Mouse (Mus musculus) liver, embryonic 12.5 days (tissue): ENCODE results near the gene Trappc1. TPM values are rescaled to one million over a fixed set of nuclear protein-coding genes. Genes with fewer than 3 reads are reported as not detected.
A peak's percentile ranks its signal among the peaks of the same experiment; 100 is the strongest.

Source experiments
- ATAC-seq: fragments of 200-750 bp; cut with Nextera tagmentation; 2 replicates; pipeline ENCODE4 v1.8.0; 2017; ENCODE audit warnings: moderate number of reproducible peaks, mild to moderate bottlenecking, moderate library complexity
- H3K27ac ChIP-seq: fragments of 300-500 bp; sonication (generic); 2 replicates; pipeline ENCODE4 v1.5.1; 2016; ENCODE audit warnings: mild to moderate bottlenecking
- H3K27me3 ChIP-seq: fragments of 300-500 bp; sonication (generic); replicated peaks from 2 replicates; pipeline ENCODE4 v1.6.1; 2016; ENCODE audit warnings: mild to moderate bottlenecking, moderate library complexity
- H3K36me3 ChIP-seq: fragments of 300-500 bp; sonication (generic); 2 replicates; pipeline ENCODE4 v1.6.1; 2016; ENCODE audit warnings: mild to moderate bottlenecking, moderate library complexity
- H3K4me1 ChIP-seq: fragments of 300-500 bp; sonication (generic); 2 replicates; pipeline ENCODE4 v1.6.1; 2016
- H3K4me2 ChIP-seq: fragments of 300-500 bp; sonication (generic); 2 replicates; pipeline ENCODE4 v1.6.1; 2016; ENCODE audit warnings: mild to moderate bottlenecking, moderate library complexity
- H3K4me3 ChIP-seq: fragments of 300-500 bp; sonication (generic); 2 replicates; pipeline ENCODE4 v1.5.1; 2016; ENCODE audit warnings: mild to moderate bottlenecking, moderate library complexity
- H3K9ac ChIP-seq: fragments of 300-500 bp; sonication (generic); 2 replicates; pipeline ENCODE4 v1.6.1; 2016; ENCODE audit warnings: mild to moderate bottlenecking, moderate library complexity
- H3K9me3 ChIP-seq: fragments of 300-500 bp; sonication (generic); replicated peaks from 2 replicates; pipeline ENCODE4 v1.6.1; 2016; ENCODE audit warnings: mild to moderate bottlenecking, moderate library complexity
- WGBS: fragments of 180-500 bp; shearing (Covaris S2); methylation state at CpG from one replicate; pipeline ENCODE4 v1.1.7; 2016; ENCODE audit not compliant: insufficient replicate concordance; 5-methylcytosine and 5-hydroxymethylcytosine counted together
- polyA plus RNA-seq: library from polyadenylated mRNA; unstranded; fragments of >200 nt; fragmentation: Nextera tagmentation; extraction: Ambion mirVana; gene quantifications from 2 replicates; pipeline ENCODE4 v1.2.1, GENCODE M21; 2016

The Trappc1 gene
- polyA plus RNA-seq, 1 experiment from 2014 or later = 90.4 TPM

GRCm38 (mm10) chr11:69364910-69365309 lies 41.1 kb downstream of the Trappc1 start:
- Histone ChIP-seq H3K4me1 (peaks cover 58% of the 10 kb centered on the region), H3K27me3 (peaks cover 80% of the 10 kb centered on the region), H3K4me2 (peak overlapping the region; percentile 98), H3K27ac (peak overlapping the region; percentile 54; the same call in 1 of the 2 replicates), H3K36me3 (peaks cover 22% of the 10 kb centered on the region), H3K4me3 (no peak overlapping the region), H3K9me3 (no peaks in the 10 kb centered on the region), H3K9ac (no peak overlapping the region)
- WGBS = 26% methylated on average over 6 of the region's 6 CpGs
- no peak for ATAC-seq

- peaks cover 64% of the 10 kb centered on the region for H3K4me1 ChIP-seq
- peak overlapping the region; percentile 68 for H3K27ac ChIP-seq
- no peak for ATAC-seq
- 48% methylated on average over 6 of the region's 6 CpGs for WGBS
- peak overlapping the region; percentile 98 for H3K4me2 ChIP-seq
- no peaks in the 10 kb centered on the region for H3K9me3 ChIP-seq
- peak overlapping the region; percentile 77 for H3K4me3 ChIP-seq
- H3K36me3 ChIP-seq = peaks cover 14% of the 10 kb centered on the region
- peak overlapping the region; percentile 88 for H3K9ac ChIP-seq
- peaks cover 75% of the 10 kb centered on the region for H3K27me3 ChIP-seq
These were observed 41.9 kb downstream of the Trappc1 start for GRCm38 (mm10) chr11:69365722-69366121.

- Histone ChIP-seq H3K9me3 (no peaks in the 10 kb centered on the region), H3K4me3 (peak overlapping the region; percentile 77), H3K36me3 (peaks cover 9% of the 10 kb centered on the region), H3K27ac (peak overlapping the region; percentile 68), H3K27me3 (peaks cover 74% of the 10 kb centered on the region), H3K4me2 (peak overlapping the region; percentile 98), H3K4me1 (peaks cover 70% of the 10 kb centered on the region), H3K9ac (peak overlapping the region; percentile 88)
- WGBS = 4% methylated on average over 26 of the region's 26 CpGs
- ATAC-seq = peak; percentile 67
These were observed 42.5 kb downstream of the Trappc1 start for GRCm38 (mm10) chr11:69366157-69366854.

- Histone ChIP-seq H3K4me1 (peaks cover 77% of the 10 kb centered on the region), H3K27me3 (peaks cover 70% of the 10 kb centered on the region), H3K4me3 (peak overlapping the region; percentile 77), H3K27ac (peak overlapping the region; percentile 31), H3K9me3 (no peaks in the 10 kb centered on the region), H3K4me2 (peak overlapping the region; percentile 98), H3K9ac (peak overlapping the region; percentile 88), H3K36me3 (0 out of 2 replicates have a peak, but pooled peaks cover 3% of the 10 kb centered on the region)
- under 1% methylated on average over 22 of the region's 22 CpGs for WGBS
- no peak for ATAC-seq
These were observed 43.3 kb downstream of the Trappc1 start for GRCm38 (mm10) chr11:69366855-69367615.

- H3K36me3 ChIP-seq = 0 out of 2 replicates have a peak, but pooled peaks cover 3% of the 10 kb centered on the region
- no peaks in the 10 kb centered on the region for H3K9me3 ChIP-seq
- peak overlapping the region; percentile 88; the same call in 1 of the 2 replicates for H3K9ac ChIP-seq
- H3K27ac ChIP-seq = peak overlapping the region; percentile 84
- no peak for ATAC-seq
- peaks cover 70% of the 10 kb centered on the region for H3K27me3 ChIP-seq
- peak overlapping the region; percentile 77 for H3K4me3 ChIP-seq
- 1% methylated on average over 22 of the region's 22 CpGs for WGBS
- peaks cover 84% of the 10 kb centered on the region for H3K4me1 ChIP-seq
- peak overlapping the region; percentile 98 for H3K4me2 ChIP-seq
These were observed 44.0 kb downstream of the Trappc1 start for GRCm38 (mm10) chr11:69367616-69368355.

GRCm38 (mm10) chr11:69368356-69369214 lies 44.8 kb downstream of the Trappc1 start:
- Histone ChIP-seq H3K27me3 (peaks cover 70% of the 10 kb centered on the region), H3K9me3 (no peaks in the 10 kb centered on the region), H3K4me3 (peak overlapping the region; percentile 77), H3K4me1 (peaks cover 92% of the 10 kb centered on the region), H3K4me2 (peak overlapping the region; percentile 98), H3K9ac (peak overlapping the region; percentile 88), H3K27ac (peak overlapping the region; percentile 84), H3K36me3 (no peaks in the 10 kb centered on the region)
- WGBS = 2% methylated on average over 63 of the region's 106 CpGs
- ATAC-seq = no peak

- Histone ChIP-seq H3K9me3 (no peaks in the 10 kb centered on the region), H3K4me2 (peak within 1 kb of the TSS; percentile 98), H3K36me3 (no peaks in the 10 kb centered on the region), H3K4me3 (peak within 1 kb of the TSS; percentile 77), H3K9ac (peak within 1 kb of the TSS; percentile 88), H3K4me1 (peaks cover 97% of the 10 kb centered on the region), H3K27ac (peak within 1 kb of the TSS; percentile 84), H3K27me3 (peaks cover 63% of the 10 kb centered on the region)
- no peak for ATAC-seq
- WGBS = 22% methylated on average over 9 of the region's 34 CpGs
These were observed 45.6 kb downstream of the Trappc1 start, which contains the start of gene Chd3 for GRCm38 (mm10) chr11:69369215-69369989. TSS of gene Chd3 (minus strand) at chr11:69369406.

- ATAC-seq = no peak
- H3K27me3 ChIP-seq = peaks cover 55% of the 10 kb centered on the region
- H3K4me1 ChIP-seq = peaks cover 93% of the 10 kb centered on the region
- 45% methylated on average over 2 of the region's 2 CpGs for WGBS
- H3K9me3 ChIP-seq = no peaks in the 10 kb centered on the region
- H3K4me3 ChIP-seq = peak overlapping the region; percentile 77
- peak overlapping the region; percentile 88 for H3K27ac ChIP-seq
- H3K9ac ChIP-seq = peak overlapping the region; percentile 88; the same call in 1 of the 2 replicates
- H3K36me3 ChIP-seq = no peaks in the 10 kb centered on the region
- H3K4me2 ChIP-seq = peak overlapping the region; percentile 98
These were observed 46.4 kb downstream of the Trappc1 start for GRCm38 (mm10) chr11:69369990-69370816.

GRCm38 (mm10) chr11:69370817-69371215 lies 47.0 kb downstream of the Trappc1 start:
- no peak overlapping the region for H3K9ac ChIP-seq
- peaks cover 49% of the 10 kb centered on the region for H3K27me3 ChIP-seq
- no peaks in the 10 kb centered on the region for H3K9me3 ChIP-seq
- no peak for ATAC-seq
- 27% methylated on average over 9 of the region's 9 CpGs for WGBS
- H3K4me1 ChIP-seq = peaks cover 90% of the 10 kb centered on the region
- no peaks in the 10 kb centered on the region for H3K36me3 ChIP-seq
- H3K4me2 ChIP-seq = peak overlapping the region; percentile 66
- H3K27ac ChIP-seq = peak overlapping the region; percentile 88
- H3K4me3 ChIP-seq = no peak overlapping the region

- H3K4me3 ChIP-seq = no peak overlapping the region; the same call in 1 of the 2 replicates
- ATAC-seq = no peak
- H3K9me3 ChIP-seq = no peaks in the 10 kb centered on the region
- 63% methylated on average over 12 of the region's 12 CpGs for WGBS
- H3K9ac ChIP-seq = peak overlapping the region; percentile 56
- H3K36me3 ChIP-seq = no peaks in the 10 kb centered on the region
- peak overlapping the region; percentile 66 for H3K4me2 ChIP-seq
- peaks cover 89% of the 10 kb centered on the region for H3K4me1 ChIP-seq
- peaks cover 41% of the 10 kb centered on the region for H3K27me3 ChIP-seq
- H3K27ac ChIP-seq = peak overlapping the region; percentile 88
These were observed 47.8 kb downstream of the Trappc1 start for GRCm38 (mm10) chr11:69371601-69372000.
